Mouse (Mus musculus) MEL (cell line): Measurements from ENCODE around the gene 4930544D05Rik.

Experiments used
- CTCF ChIP-seq, 3 experiments: IDR thresholded peaks in 2 of 3; conservative IDR thresholded peaks in 1 of 3; 2 replicates each; pipeline ENCODE4 v1.5.1; 2011 to 2012; ENCODE audit warnings: low read length in 3 of 3, low read depth in 2 of 3, mild to moderate bottlenecking in 2 of 3, improper control_type of control experiment in 1 of 3, inconsistent platforms in 1 of 3, mixed read lengths in 1 of 3, moderate library complexity in 1 of 3; ENCODE audit not compliant: control insufficient read depth in 1 of 3, insufficient read depth in 1 of 3, poor library complexity in 1 of 3, severe bottlenecking in 1 of 3
- ELF1 ChIP-seq: IDR thresholded peaks from 2 replicates; pipeline ENCODE4 v1.6.1; 2014; ENCODE audit warnings: low read depth, mild to moderate bottlenecking, inconsistent platforms, low read length, improper control_type of control experiment, moderate library complexity
- MAX ChIP-seq: IDR thresholded peaks from 2 replicates; pipeline ENCODE4 v1.6.1; 2011; ENCODE audit warnings: low read length, improper control_type of control experiment
- MYB ChIP-seq: IDR thresholded peaks from 2 replicates; pipeline ENCODE4 v1.6.1; 2011; ENCODE audit warnings: mild to moderate bottlenecking, low read depth, low read length, improper control_type of control experiment
- POLR2A ChIP-seq, 2 experiments: IDR thresholded peaks; 2 replicates each; pipeline ENCODE4 v1.6.1; 2011 to 2012; ENCODE audit warnings: low read length in 2 of 2, mild to moderate bottlenecking in 2 of 2, control low read depth in 1 of 2, improper control_type of control experiment in 1 of 2, low read depth in 1 of 2, moderate library complexity in 1 of 2; ENCODE audit not compliant: control insufficient read depth in 1 of 2, insufficient read depth in 1 of 2, poor library complexity in 1 of 2
- TBP ChIP-seq: IDR thresholded peaks from 2 replicates; pipeline ENCODE4 v1.8.0; 2011; ENCODE audit warnings: low read depth, low read length, improper control_type of control experiment
- TCF12 ChIP-seq: IDR thresholded peaks from 2 replicates; pipeline ENCODE4 v1.6.1; 2014; ENCODE audit warnings: low read depth, mild to moderate bottlenecking, inconsistent platforms, low read length, improper control_type of control experiment, moderate library complexity
- USF1 ChIP-seq: IDR thresholded peaks from 2 replicates; pipeline ENCODE4 v1.6.1; 2014; ENCODE audit warnings: low read depth, mild to moderate bottlenecking, inconsistent platforms, low read length, improper control_type of control experiment, moderate library complexity
- ZC3H11A ChIP-seq: IDR thresholded peaks from 2 replicates; pipeline ENCODE4 v1.6.1; 2012; ENCODE audit warnings: low read depth, mild to moderate bottlenecking, inconsistent platforms, low read length, improper control_type of control experiment

DNA sequence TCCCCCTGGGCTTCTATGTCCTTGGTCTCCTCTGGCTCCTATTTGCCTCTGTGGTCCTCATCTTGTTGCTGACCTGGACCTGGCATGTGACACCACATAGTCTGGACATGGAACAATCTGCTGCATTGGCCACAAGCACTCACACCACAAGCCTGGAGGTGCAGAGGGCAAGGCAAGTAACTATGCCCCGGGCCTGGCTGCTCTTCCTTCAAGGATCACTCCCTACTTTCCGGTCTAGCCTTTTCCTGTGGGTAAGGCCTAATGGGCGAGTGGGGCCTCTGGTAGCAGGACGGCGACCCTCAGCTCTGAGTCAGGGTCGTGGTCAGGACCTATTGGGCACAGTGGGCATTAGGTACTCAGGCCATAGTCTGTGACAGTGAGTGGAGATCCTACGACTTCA lies 25.6 kb downstream of the 4930544D05Rik start:
- no peak for TF ChIP-seq CTCF (IDR thresholded peaks at IDR 0.05 in 2 of 3, conservative IDR thresholded peaks at IDR 0.05 in 1 of 3; ENCODE audit: control insufficient read depth in 1 of 3, insufficient read depth in 1 of 3, low read depth in 2 of 3, low read length in 3 of 3, poor library complexity in 1 of 3, severe bottlenecking in 1 of 3)
- TF ChIP-seq TBP, result no peak
- no peak for TF ChIP-seq MAX
- TF ChIP-seq USF1, result no peak
- no peak; a peak in 1 of 4 replicates for TF ChIP-seq POLR2A (IDR thresholded peaks at IDR 0.05; ENCODE audit: control insufficient read depth in 1 of 2, insufficient read depth in 1 of 2, low read depth in 1 of 2, low read length in 2 of 2, poor library complexity in 1 of 2)
- no peak for TF ChIP-seq ZC3H11A
- no peak for TF ChIP-seq ELF1
- TF ChIP-seq TCF12, result no peak
- TF ChIP-seq MYB, result no peak
